Mouse (Mus musculus): ENCODE results near the gene Mgat4a. TPM values are rescaled to one million over a fixed set of nuclear protein-coding genes. Genes with fewer than 3 reads are reported as not detected.

Gene Mgat4a
- 43.9 and 49.8 TPM in 2 replicates for polyA plus RNA-seq (2021; fragmentation: Nextera tagmentation)
- long read RNA-seq, experiment 1, partial matches to known transcripts = 0 of 16 reads
- long read RNA-seq, experiment 1, other reads (novel, unspliced or antisense) = 16 of 16 reads
- long read RNA-seq, experiment 2, partial matches to known transcripts = 2 of 5 reads
- long read RNA-seq, experiment 2, other reads (novel, unspliced or antisense) = 3 of 5 reads

GRCm38 (mm10) chr1:37540810-37541658, at the start of gene Mgat4a:
Gene Mgat4a, minus strand, starts transcription at chr1:37541016.

GRCm38 (mm10) chr1:37429366-37430296, 111.2 kb downstream of the Mgat4a start, which contains the start of the genes Coa5 and Unc50:
Gene Coa5, minus strand, starts transcription at chr1:37430103.
Gene Unc50, plus strand, starts transcription at chr1:37430139.

Other genes starting within 250 kb of the Mgat4a start
- gene Inpp4a, start 241.2 kb downstream of the Mgat4a start, polyA plus RNA-seq (2021; fragmentation: Nextera tagmentation) = 153 and 198 TPM in 2 replicates
- gene Coa5, start 110.9 kb downstream of the Mgat4a start, polyA plus RNA-seq (2021; fragmentation: Nextera tagmentation) = 44.0 and 52.8 TPM in 2 replicates
- gene Unc50, start 110.9 kb downstream of the Mgat4a start, polyA plus RNA-seq (2021; fragmentation: Nextera tagmentation) = 74.1 and 105 TPM in 2 replicates
- 30.3 and 68.3 TPM in 2 replicates for gene 2010300C02Rik, start 179.1 kb upstream of the Mgat4a start, polyA plus RNA-seq (2021; fragmentation: Nextera tagmentation)